Mouse (Mus musculus) CD4-positive, CD25-positive, alpha-beta regulatory T cell, adult 4 months (primary cell): ENCODE results near the gene Nlrp6. TPM values are rescaled to one million over a fixed set of nuclear protein-coding genes. Genes with fewer than 3 reads are reported as not detected.
A peak's percentile ranks its signal among the peaks of the same experiment; 100 is the strongest.

Experiments
- ATAC-seq: one replicate; pipeline ENCODE4 v1.8.0; 2017
- polyA plus RNA-seq, 2 experiments: library from polyadenylated mRNA; unstranded; fragments of 100-300 nt; shearing (Covaris generic); gene quantifications; one replicate each; pipeline ENCODE4 v1.2.1; 2017

Gene Nlrp6
- polyA plus RNA-seq, 2 experiments from 2014 or later, result not detected

- no peak for ATAC-seq
These were observed 7.7 kb upstream of the Nlrp6 start for GRCm38 (mm10) chr7:140912846-140913482.

- ATAC-seq, result no peak
These were observed 6.5 kb upstream of the Nlrp6 start for GRCm38 (mm10) chr7:140914031-140914690.

DNA sequence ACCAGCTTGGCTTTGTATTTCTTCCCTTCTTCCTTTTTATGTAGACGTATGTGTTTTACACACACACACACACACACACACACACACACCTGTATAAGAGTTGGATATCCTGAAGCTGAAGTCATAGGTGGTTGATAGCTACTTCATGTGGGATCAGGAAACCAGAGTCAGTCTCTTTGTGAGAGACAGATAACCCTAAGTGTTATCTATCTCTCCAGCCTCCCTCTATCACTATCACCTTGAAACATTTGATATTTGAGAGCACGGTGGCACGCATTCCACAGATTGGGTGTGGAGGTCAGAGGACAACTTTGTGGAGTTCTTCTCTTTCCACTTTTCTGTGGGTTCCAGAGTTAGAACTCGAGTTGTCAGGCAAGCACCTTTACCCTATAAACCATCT lies 791 bp upstream of the Nlrp6 start:
- ATAC-seq, result no peak

GRCm38 (mm10) chr7:140921225-140921975 lies 698 bp downstream of the Nlrp6 start:
- no peak for ATAC-seq

- ATAC-seq, result no peak
These were observed 1.8 kb downstream of the Nlrp6 start for GRCm38 (mm10) chr7:140922398-140923069.

DNA sequence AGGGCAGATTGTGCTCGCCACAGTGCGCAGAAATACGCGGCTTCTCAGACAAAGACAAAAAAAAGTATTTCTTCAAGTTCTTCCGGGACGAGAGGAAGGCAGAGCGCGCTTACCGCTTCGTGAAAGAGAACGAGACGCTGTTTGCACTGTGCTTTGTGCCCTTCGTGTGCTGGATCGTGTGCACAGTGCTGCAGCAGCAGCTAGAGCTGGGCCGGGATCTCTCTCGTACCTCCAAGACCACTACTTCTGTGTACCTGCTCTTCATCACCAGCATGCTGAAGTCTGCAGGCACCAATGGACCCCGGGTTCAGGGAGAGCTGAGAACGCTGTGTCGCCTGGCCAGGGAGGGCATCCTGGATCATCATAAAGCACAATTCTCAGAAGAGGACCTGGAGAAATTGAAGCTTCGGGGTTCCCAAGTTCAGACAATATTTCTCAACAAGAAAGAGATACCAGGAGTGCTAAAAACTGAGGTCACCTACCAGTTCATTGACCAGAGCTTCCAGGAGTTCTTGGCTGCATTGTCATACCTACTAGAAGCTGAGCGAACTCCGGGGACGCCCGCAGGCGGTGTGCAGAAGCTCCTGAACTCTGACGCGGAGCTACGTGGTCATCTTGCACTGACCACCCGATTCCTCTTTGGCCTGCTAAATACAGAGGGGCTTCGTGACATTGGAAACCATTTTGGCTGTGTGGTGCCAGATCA lies 2.5 kb downstream of the Nlrp6 start:
- ATAC-seq, result no peak

DNA sequence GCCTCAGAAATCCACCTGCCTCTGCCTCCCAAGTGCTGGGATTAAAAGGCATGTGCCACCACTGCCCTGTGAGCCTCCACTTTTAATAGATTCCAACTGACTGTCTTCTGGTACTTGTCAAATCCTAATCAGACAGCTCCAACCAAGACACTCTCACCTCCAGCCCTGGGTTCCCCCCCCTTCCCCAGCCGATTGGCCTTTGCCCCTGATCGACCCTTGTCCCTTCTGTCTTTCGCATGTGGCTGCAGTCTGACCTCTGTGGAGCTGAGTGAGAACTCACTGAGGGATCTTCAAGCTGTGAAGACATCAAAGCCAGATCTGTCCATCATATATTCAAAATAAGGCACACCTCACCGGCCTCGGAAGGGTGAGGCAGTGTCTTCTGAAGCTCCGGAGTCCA lies 6.5 kb downstream of the Nlrp6 start:
- no peak for ATAC-seq

DNA sequence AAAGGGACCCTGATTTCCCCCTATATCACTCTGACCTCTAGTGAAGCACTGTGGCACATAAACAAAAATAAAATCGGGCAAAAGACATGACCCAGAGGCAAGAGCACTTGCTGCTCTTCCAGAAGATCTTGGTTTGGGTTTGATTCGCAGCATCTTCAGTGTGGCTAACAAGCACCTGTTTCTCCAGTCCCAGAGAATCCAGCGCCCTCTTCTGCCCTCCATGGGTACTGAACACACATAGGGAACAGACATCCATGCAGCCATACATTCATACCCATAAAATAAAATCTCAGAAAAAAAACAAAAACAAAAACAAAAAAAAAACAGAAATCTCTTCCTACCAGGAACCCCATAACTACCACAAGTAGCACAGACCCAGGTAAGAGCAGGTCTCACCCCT lies 17.7 kb downstream of the Nlrp6 start:
- no peak for ATAC-seq

DNA sequence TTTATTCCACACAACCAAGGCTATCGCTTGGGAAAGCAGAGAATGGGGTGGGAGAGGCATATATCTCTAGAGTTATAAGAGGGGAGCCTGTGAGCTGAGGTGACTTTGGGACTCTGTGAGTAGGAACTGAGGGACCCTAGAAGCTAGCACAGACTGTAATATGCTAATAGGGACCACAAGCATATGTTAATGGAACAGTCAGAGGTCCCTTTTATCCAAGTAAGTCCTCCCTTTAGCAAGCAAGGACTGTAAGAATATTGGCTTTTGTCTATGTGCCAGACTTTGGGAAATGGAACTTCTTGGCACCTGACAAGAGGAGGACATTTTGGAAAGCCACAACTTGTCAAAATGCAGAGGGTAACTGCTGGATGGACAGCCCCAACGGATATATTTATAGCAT lies 18.2 kb downstream of the Nlrp6 start:
- no peak for ATAC-seq

DNA sequence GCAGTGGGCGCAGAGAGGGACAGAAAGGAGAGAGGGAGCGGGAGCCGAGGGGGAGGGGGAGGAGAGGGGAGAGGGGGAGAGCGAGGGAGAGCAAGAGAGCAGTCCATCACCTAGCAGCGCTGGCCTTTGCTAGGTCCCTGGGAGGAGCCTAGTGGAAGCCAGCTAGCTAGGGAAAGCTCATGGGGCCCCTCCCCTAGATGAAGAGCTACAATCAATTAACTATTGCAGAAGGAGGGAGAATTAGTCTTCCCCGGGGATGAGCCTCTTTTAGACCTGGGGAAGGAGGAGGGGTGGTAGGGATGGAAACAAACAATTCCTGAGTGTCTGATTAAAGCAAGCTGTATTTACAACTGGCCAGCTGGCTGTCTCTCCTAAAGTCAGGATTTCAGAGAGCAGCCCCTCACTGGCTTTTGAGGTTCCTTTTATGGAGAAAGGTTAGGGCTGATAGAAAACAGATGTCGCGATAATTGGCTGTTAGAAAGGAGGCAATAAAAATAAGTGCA lies 19.0 kb downstream of the Nlrp6 start:
- ATAC-seq, result no peak

DNA sequence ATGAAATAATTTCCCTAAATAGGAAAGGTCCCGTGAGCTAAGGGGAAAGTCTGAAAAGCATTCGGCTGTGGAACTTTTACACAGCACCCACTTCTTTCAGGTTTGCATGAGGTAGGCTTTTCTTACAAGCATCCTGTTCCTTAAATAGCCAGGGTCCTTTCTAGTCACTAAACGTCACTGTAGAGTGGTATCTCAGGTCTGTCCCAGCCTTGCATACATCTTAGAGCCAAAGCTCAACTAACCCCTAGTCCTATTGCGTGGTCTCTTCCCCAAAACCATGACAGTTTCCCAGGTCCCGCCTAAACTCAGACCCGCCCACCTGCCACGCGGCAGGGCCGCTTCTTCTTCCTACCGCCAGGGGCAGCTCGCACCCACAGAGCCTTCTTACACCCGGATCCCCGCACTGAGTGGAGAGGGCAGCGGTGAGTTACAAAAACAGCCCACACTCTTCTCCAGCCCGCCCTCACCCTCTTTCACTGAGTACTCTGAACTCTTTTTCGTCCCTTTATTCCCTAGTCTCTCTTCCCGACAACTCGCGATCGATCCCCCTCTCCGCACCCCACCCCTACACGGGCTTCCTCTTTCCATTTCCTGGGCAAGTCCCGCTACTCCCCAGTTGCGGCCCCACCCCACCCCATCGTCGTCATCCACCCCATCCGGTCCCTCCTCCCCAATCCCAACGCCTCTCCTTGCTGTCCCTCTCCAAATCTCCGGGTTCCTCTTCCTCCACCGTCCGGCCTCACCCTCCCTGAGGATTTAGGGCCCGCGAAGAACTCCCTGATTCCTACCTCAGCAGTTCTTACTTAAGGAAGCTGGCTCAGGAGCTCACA lies 20.7 kb downstream of the Nlrp6 start, which contains the start of gene Pgghg:
TSS of gene Pgghg (plus strand) at position 170 of the 830 bp plus-strand sequence.
- ATAC-seq, result peak; percentile 85

GRCm38 (mm10) chr7:140942341-140942740 lies 21.6 kb downstream of the Nlrp6 start:
- ATAC-seq, result no peak

DNA sequence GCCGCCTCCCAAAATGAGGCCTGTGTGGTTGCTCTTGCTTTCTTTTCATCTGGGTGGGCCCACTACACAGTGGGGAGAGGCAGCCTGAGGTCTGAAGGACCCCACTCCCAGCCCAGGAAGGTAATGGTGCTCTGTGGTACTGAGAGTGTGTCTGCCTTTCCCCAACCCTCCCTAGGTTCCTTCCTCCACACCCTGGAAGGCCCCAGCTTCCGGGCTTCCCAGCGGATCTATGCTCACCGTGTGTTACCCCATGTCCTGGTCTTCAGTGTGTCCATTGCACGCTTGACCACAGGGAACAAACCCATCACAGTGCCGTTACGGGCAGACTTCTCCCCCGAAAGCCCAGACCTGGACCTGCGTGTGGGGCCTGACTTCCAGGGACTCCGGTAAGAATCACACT lies 22.1 kb downstream of the Nlrp6 start:
- no peak for ATAC-seq

- no peak for ATAC-seq
These were observed 22.7 kb downstream of the Nlrp6 start for GRCm38 (mm10) chr7:140943356-140943755.

- ATAC-seq, result no peak
These were observed 23.5 kb downstream of the Nlrp6 start for GRCm38 (mm10) chr7:140944236-140944635.

DNA sequence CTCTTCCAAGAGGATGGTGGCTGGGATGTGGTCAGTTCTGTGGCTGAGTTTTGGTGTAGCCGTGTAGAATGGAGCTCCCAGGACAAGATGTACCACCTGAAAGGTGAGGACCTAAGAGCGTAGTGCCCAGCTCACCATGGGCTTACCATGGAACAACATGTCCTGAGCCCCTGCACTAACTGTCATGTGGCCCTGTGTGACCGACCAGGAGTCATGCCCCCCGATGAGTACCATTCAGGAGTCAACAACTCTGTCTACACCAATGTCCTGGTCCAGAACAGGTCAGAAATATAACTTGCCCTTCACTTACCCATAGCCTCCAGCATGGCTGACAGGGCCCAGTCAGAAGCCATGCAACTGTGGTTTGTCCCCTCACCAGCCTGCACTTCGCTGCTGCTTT lies 24.5 kb downstream of the Nlrp6 start:
- ATAC-seq, result no peak

DNA sequence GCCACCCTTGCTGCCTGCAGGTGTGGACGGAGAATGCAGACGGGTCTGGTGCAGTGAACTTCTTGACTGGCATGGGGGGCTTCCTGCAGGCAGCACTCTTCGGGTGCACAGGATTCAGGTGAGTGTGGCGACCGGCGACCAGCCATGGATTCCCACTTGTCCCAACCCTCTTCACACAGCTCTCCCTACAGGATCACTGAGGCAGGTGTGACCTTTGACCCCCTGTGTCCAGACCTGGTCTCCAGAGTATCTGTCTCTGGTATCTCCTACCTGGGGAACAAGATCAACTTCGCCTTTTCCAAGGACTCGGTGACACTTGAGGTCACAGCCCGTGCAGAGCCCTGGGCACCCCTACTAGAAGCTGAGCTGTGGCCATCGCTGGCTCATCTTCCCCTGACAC lies 25.6 kb downstream of the Nlrp6 start:
- ATAC-seq, result no peak

- peak; percentile 81 for ATAC-seq
These were observed 26.3 kb downstream of the Nlrp6 start for GRCm38 (mm10) chr7:140946980-140947379.

DNA sequence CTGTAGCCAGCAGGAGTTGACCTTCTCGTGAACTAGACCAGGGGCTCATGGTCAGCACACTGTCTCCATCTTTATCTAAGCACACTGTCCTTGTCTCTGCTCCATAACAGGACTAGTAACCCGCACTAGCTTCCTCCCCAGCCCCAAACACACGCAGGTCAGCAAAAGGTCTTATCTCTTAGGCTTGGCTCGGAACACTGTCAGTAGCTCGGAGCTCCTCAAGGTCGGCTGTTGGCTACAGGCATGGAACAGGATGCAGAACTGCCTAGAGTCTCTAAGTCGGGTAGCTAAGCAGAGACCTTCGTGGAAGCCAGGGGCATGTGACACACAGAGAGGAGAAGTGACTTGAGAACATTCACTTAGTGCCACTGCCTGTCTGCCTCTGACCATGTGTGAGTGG lies 27.5 kb downstream of the Nlrp6 start:
- no peak for ATAC-seq

GRCm38 (mm10) chr7:140949255-140949654 lies 28.6 kb downstream of the Nlrp6 start:
- no peak for ATAC-seq

GRCm38 (mm10) chr7:140949824-140950530 lies 29.3 kb downstream of the Nlrp6 start, which contains the start of gene Ifitm5:
Gene Ifitm5, minus strand, starts transcription at chr7:140950291.
- no peak for ATAC-seq
